Mouse (Mus musculus): ENCODE results near the gene Asic1.

Gene Asic1

GRCm38 (mm10) chr15:99670154-99670821 lies at the start of gene Asic1:
Gene Asic1, plus strand, starts transcription at chr15:99670368.
- DNase-seq (ENCODE audit: extremely low spot score): peak; percentile 65

GRCm38 (mm10) chr15:99622063-99622462 lies 48.1 kb upstream of the Asic1 start:
- no peak for DNase-seq (ENCODE audit: extremely low spot score)

GRCm38 (mm10) chr15:99631618-99632017 lies 38.5 kb upstream of the Asic1 start:
- DNase-seq (ENCODE audit: extremely low spot score): no peak

GRCm38 (mm10) chr15:99634702-99635101 lies 35.5 kb upstream of the Asic1 start:
- no peak for DNase-seq (ENCODE audit: extremely low spot score)

- no peak for DNase-seq (ENCODE audit: extremely low spot score)
Observed at GRCm38 (mm10) chr15:99637405-99638123, 32.6 kb upstream of the Asic1 start.

- no peak for DNase-seq (ENCODE audit: extremely low spot score)
Observed at GRCm38 (mm10) chr15:99638124-99638485, 32.1 kb upstream of the Asic1 start.

- no peak for DNase-seq (ENCODE audit: extremely low spot score)
Observed at GRCm38 (mm10) chr15:99642622-99643021, 27.5 kb upstream of the Asic1 start.

- DNase-seq (ENCODE audit: extremely low spot score): no peak
Observed at GRCm38 (mm10) chr15:99643832-99644231, 26.3 kb upstream of the Asic1 start.

- DNase-seq (ENCODE audit: extremely low spot score): no peak
Observed at GRCm38 (mm10) chr15:99644776-99645175, 25.4 kb upstream of the Asic1 start.

- no peak for DNase-seq (ENCODE audit: extremely low spot score)
Observed at GRCm38 (mm10) chr15:99648326-99648725, 21.8 kb upstream of the Asic1 start.

GRCm38 (mm10) chr15:99649067-99649761 lies 21.0 kb upstream of the Asic1 start:
- DNase-seq (ENCODE audit: extremely low spot score): no peak

GRCm38 (mm10) chr15:99650304-99650703 lies 19.9 kb upstream of the Asic1 start:
- DNase-seq (ENCODE audit: extremely low spot score): no peak

GRCm38 (mm10) chr15:99651163-99651872 lies 18.9 kb upstream of the Asic1 start, which contains the start of gene Racgap1:
Gene Racgap1, minus strand, starts transcription at chr15:99651656.
- peak; percentile 96 for DNase-seq (ENCODE audit: extremely low spot score)

GRCm38 (mm10) chr15:99651984-99652872 lies 17.9 kb upstream of the Asic1 start:
- no peak for DNase-seq (ENCODE audit: extremely low spot score)

GRCm38 (mm10) chr15:99653291-99653690 lies 16.9 kb upstream of the Asic1 start:
- peak; percentile 58 for DNase-seq (ENCODE audit: extremely low spot score)

- DNase-seq (ENCODE audit: extremely low spot score): no peak
Observed at GRCm38 (mm10) chr15:99653876-99654275, 16.3 kb upstream of the Asic1 start.

- no peak for DNase-seq (ENCODE audit: extremely low spot score)
Observed at GRCm38 (mm10) chr15:99655956-99656355, 14.2 kb upstream of the Asic1 start.

GRCm38 (mm10) chr15:99658437-99658836 lies 11.7 kb upstream of the Asic1 start:
- DNase-seq (ENCODE audit: extremely low spot score): no peak

- no peak for DNase-seq (ENCODE audit: extremely low spot score)
Observed at GRCm38 (mm10) chr15:99661121-99661830, 8.9 kb upstream of the Asic1 start.

- no peak for DNase-seq (ENCODE audit: extremely low spot score)
Observed at GRCm38 (mm10) chr15:99662371-99662770, 7.8 kb upstream of the Asic1 start.

Data from embryo, embryonic 9.5 days (tissue).